Mouse (Mus musculus) effector memory CD4-positive, alpha-beta T cell, adult 5 months (primary cell): ENCODE data around the gene Otol1. TPM values are rescaled to one million over a fixed set of nuclear protein-coding genes. Genes with fewer than 3 reads are reported as not detected.

Experiments
- polyA plus RNA-seq: library from polyadenylated mRNA; unstranded; fragments of 100-300 nt; shearing (Covaris generic); gene quantifications from one replicate; pipeline ENCODE4 v1.2.1, GENCODE M21; 2017

The Otol1 gene
- not detected for polyA plus RNA-seq

DNA sequence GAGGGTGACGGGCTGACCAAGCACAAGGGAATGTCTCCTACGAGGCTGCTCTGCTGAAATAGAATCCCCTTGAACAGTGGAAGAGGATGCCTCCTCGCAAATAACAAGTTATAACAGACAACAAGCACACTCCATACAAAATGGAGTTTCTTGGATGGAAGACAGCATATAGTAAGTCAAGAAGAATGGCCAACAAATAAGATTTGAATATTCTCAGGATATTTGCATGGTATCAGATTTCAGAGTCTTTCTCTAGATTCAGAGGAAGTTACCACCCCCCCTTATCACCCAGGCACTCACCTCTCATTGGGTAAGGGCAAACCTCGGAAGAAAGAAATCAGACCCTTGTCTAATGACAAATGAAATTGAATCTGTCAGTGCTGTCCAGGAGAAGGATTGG, at the start of gene Otol1:
Gene Otol1 (plus strand): TSS at position 301 of the 400 bp plus-strand sequence.

Other genes with a start within 250 kb of the Otol1 start
- gene Sptssb, start 147.7 kb upstream of the Otol1 start, polyA plus RNA-seq: not detected